Mouse (Mus musculus) left cerebral cortex, postnatal 25 days (tissue): ENCODE measurements around the gene Hmgcl. TPM values are rescaled to one million over a fixed set of nuclear protein-coding genes. Genes with fewer than 3 reads are reported as not detected.

Source experiments
- total RNA-seq, 2 experiments: library from RNA; stranded (reverse); gene quantifications; 2 replicates each; pipeline ENCODE4 v1.2.3; 2021

Hmgcl gene
- total RNA-seq, 2 experiments from 2014 or later = 29.5 TPM

Other genes with a start within 250 kb of the Hmgcl start
- gene Il22ra1, start 218.3 kb upstream of the Hmgcl start, total RNA-seq = under 1 TPM; 0.18 to 0.25 TPM
- gene Myom3, start 186.7 kb upstream of the Hmgcl start, total RNA-seq = 1 to 10 TPM; 1.4 to 1.7 TPM
- 10 to 100 TPM; 74.3 to 80.1 TPM for gene Srsf10, start 90.7 kb upstream of the Hmgcl start, total RNA-seq
- 10 to 100 TPM; 46.8 to 48.4 TPM for gene Pnrc2, start 72.6 kb upstream of the Hmgcl start, total RNA-seq
- under 1 TPM in 1 of 2 experiments, not detected in 1; 0.14 TPM for gene Cnr2, start 51.1 kb upstream of the Hmgcl start, total RNA-seq
- gene Fuca1, start 25.7 kb upstream of the Hmgcl start, total RNA-seq = 10 to 100 TPM; 29.2 to 36.3 TPM
- 10 to 100 TPM; 22.4 to 22.5 TPM for gene Gale, start 17.3 kb downstream of the Hmgcl start, total RNA-seq
- gene Lypla2, start 26.2 kb downstream of the Hmgcl start, total RNA-seq = 10 to 100 TPM; 87.0 to 88.6 TPM
- gene Pithd1, start 40.8 kb downstream of the Hmgcl start, total RNA-seq = 10 to 100 TPM; 82.1 to 84.3 TPM
- 10 to 100 TPM; 27.3 to 28.8 TPM for gene Eloa, start 75.3 kb downstream of the Hmgcl start, total RNA-seq
- gene Rpl11, start 107.0 kb downstream of the Hmgcl start, total RNA-seq = 100 to 1,000 TPM; 233 to 241 TPM
- gene Id3, start 197.0 kb downstream of the Hmgcl start, total RNA-seq = 10 to 100 TPM; 37.5 to 39.2 TPM
- gene E2f2, start 225.9 kb downstream of the Hmgcl start, total RNA-seq = 1 to 10 TPM in 1 of 2 experiments, under 1 TPM in 1; 0.66 to 1.2 TPM